13 mouse cellular contexts compared by ENCODE assay signal in the genomic region with DNA sequence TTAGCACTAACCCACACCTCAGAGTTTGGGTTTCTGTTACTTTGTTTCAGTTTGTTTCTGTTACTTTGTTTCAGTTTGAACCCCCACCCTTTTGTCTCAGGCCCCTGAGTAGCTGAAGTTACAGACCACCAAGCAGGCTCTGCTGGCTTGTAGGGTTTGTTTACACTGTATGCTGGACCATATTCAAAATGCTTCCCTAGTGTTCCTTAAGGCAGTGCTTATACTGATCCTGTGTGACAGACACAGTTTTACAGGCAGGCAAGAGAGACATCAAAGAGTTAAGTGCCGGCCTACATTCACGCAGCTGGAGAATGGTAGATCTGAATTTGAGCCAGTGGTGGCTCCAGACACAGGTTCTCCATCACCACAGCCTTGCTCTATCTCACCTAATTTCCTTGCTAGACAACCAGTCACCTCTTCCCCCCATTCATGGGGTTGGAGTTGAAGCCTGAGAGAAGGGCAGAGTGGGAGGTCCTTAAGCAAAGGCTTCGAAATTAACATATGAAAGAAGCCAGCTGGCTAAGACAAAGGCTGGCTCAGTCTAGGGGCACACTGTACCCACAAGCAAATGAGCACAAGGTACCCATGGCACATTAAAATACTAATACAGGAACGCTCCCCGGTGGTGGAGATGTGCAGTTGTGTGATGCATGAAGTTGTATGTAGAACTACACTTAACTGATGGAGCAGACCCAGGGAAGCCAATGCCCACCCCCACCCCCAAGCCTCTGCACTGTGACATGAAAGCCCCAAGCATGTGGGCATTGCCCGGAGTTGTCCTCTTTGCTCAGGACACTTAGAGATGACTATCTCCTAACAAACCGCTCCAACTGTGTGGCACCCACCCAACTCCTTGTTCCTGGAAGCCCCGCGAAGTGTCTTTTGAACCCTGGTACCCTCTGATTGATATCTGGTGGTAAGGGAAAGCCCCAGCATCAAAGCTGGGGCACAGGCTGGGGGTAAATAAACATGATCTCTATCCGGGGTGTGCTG.
DNase-seq lines count a peak whose midpoint lies in the region; ATAC-seq lines count a peak whose summit lies in the region.
"Had no signal": no experiment of that assay in that cellular context is flagged by ENCODE, and none has a peak within 500 bp of the region (broad histone marks: within the 10 kb centered on the region; RNA-seq: fewer than 3 reads in every experiment).

No protein-coding gene starts in this region.

- no peak overlapping the region for H3K4me2 ChIP-seq in neural tube, embryonic 11.5 days (ENCODE audit: low read depth)
- H3K4me2 ChIP-seq in hindbrain, embryonic 16.5 days (ENCODE audit: low read length): no peak overlapping the region
- no peak overlapping the region for H3K4me2 ChIP-seq in neural tube, embryonic 12.5 days (replicated peaks)
- H3K4me2 ChIP-seq: embryonic facial prominence, embryonic 13.5 days; limb, embryonic 12.5 days had no signal

- no peaks in the 10 kb centered on the region for H3K9me3 ChIP-seq in neural tube, embryonic 11.5 days (ENCODE audit: control insufficient read depth, low read length)
- no peaks in the 10 kb centered on the region for H3K9me3 ChIP-seq in hindbrain, embryonic 16.5 days (ENCODE audit: control insufficient read depth, low read length)
- no peaks in the 10 kb centered on the region for H3K9me3 ChIP-seq in neural tube, embryonic 12.5 days
- H3K9me3 ChIP-seq: embryonic facial prominence, embryonic 13.5 days had no signal

- H3K4me3 ChIP-seq in neural tube, embryonic 11.5 days (ENCODE audit: low read depth, low read length): no peak overlapping the region
- H3K4me3 ChIP-seq in hindbrain, embryonic 16.5 days (ENCODE audit: low read length): no peak overlapping the region
- H3K4me3 ChIP-seq in neural tube, embryonic 12.5 days: no peak overlapping the region
- H3K4me3 ChIP-seq: embryonic facial prominence, embryonic 13.5 days; limb, embryonic 12.5 days had no signal

- ATAC-seq in neural tube, embryonic 11.5 days (ENCODE audit: insufficient read depth, low FRiP score, low TSS enrichment): peak; percentile 73
- ATAC-seq in hindbrain, embryonic 16.5 days: peak; percentile 79
- ATAC-seq in neural tube, embryonic 12.5 days (ENCODE audit: low FRiP score, low read depth): peak; percentile 72

- 68% methylated on average over 10 of the region's 10 CpGs for WGBS in neural tube, embryonic 11.5 days
- WGBS in hindbrain, embryonic 16.5 days: 37% methylated on average over 10 of the region's 10 CpGs
- WGBS in neural tube, embryonic 12.5 days: 54% methylated on average over 10 of the region's 10 CpGs

- no peaks in the 10 kb centered on the region for H3K27me3 ChIP-seq in neural tube, embryonic 11.5 days (ENCODE audit: control insufficient read depth, insufficient read depth, low read length)
- no peaks in the 10 kb centered on the region for H3K27me3 ChIP-seq in hindbrain, embryonic 16.5 days (replicated peaks; ENCODE audit: control insufficient read depth, insufficient read depth, low read length)
- H3K27me3 ChIP-seq in neural tube, embryonic 12.5 days (replicated peaks): no peaks in the 10 kb centered on the region
- H3K27me3 ChIP-seq: embryonic facial prominence, embryonic 13.5 days; limb, embryonic 12.5 days had no signal

- DNase-seq in neural tube, embryonic 11.5 days (ENCODE audit: low spot score): no peak
- DNase-seq in neural tube, embryonic 10.5 days (ENCODE audit: extremely low spot score, low spot score): no peak
- DNase-seq in brain, embryonic 18.5 days (ENCODE audit: low read depth, low spot score): peak; percentile 28
- no peak for DNase-seq in natural killer cell, adult 2 months (ENCODE audit: low spot score in 2 of 2)
- DNase-seq in heart, postnatal 4 days: no peak
- no peak for DNase-seq in B cell, adult 2 months
- DNase-seq: gastrocnemius, postnatal 25 days; kidney, adult 2 months; right cerebral cortex, postnatal 14 days had no signal

- no peaks in the 10 kb centered on the region for H3K36me3 ChIP-seq in neural tube, embryonic 11.5 days (ENCODE audit: control insufficient read depth, insufficient read depth, low read length)
- no peaks in the 10 kb centered on the region for H3K36me3 ChIP-seq in hindbrain, embryonic 16.5 days (ENCODE audit: control insufficient read depth, insufficient read depth, low read length)
- no peaks in the 10 kb centered on the region for H3K36me3 ChIP-seq in neural tube, embryonic 12.5 days
- H3K36me3 ChIP-seq: embryonic facial prominence, embryonic 13.5 days; limb, embryonic 12.5 days had no signal

- H3K27ac ChIP-seq in neural tube, embryonic 11.5 days (ENCODE audit: low read depth, low read length): no peak overlapping the region
- peak overlapping the region; percentile 46 for H3K27ac ChIP-seq in hindbrain, embryonic 16.5 days (ENCODE audit: low read depth, low read length)
- 0 out of 2 replicates have a peak overlapping the region, but pooled peaks have one; percentile 10 for H3K27ac ChIP-seq in neural tube, embryonic 12.5 days
- H3K27ac ChIP-seq: embryonic facial prominence, embryonic 13.5 days; limb, embryonic 12.5 days had no signal

- no peak overlapping the region for H3K9ac ChIP-seq in neural tube, embryonic 11.5 days (ENCODE audit: low read length)
- H3K9ac ChIP-seq in hindbrain, embryonic 16.5 days (ENCODE audit: low read depth, low read length): no peak overlapping the region
- no peak overlapping the region for H3K9ac ChIP-seq in neural tube, embryonic 12.5 days
- H3K9ac ChIP-seq: embryonic facial prominence, embryonic 13.5 days; limb, embryonic 12.5 days had no signal

- H3K4me1 ChIP-seq in neural tube, embryonic 11.5 days (ENCODE audit: control insufficient read depth, insufficient read depth, low read length): peaks cover 30% of the 10 kb centered on the region
- H3K4me1 ChIP-seq in hindbrain, embryonic 16.5 days (ENCODE audit: control insufficient read depth, insufficient read depth, low read depth, low read length): peaks cover 18% of the 10 kb centered on the region
- peaks cover 59% of the 10 kb centered on the region for H3K4me1 ChIP-seq in neural tube, embryonic 12.5 days
- H3K4me1 ChIP-seq: limb, embryonic 12.5 days had no signal
